Mouse (Mus musculus) cortical plate, adult 2 months (tissue): ENCODE measurements at regions not wholly inside any gene's neighbourhood (a gene's known extent, or its start where the extent isn't known, plus 50 kb on each side); places are given as distances from the start of the nearest gene placed in this dataset.

ENCODE experiments used
- CTCF ChIP-seq: fragments of 200-500 bp; IDR thresholded peaks from 2 replicates; pipeline ENCODE4 v1.5.1; 2011; ENCODE audit warnings: mild to moderate bottlenecking, control low read depth, low read length; ENCODE audit not compliant: insufficient read depth; ENCODE audit errors: extremely low read depth
- POLR2A ChIP-seq: fragments of 200-500 bp; IDR thresholded peaks from 2 replicates; pipeline ENCODE4 v1.6.1; 2011; ENCODE audit warnings: mild to moderate bottlenecking, low read length, control low read depth; ENCODE audit not compliant: insufficient read depth; ENCODE audit errors: extremely low read depth

- TF ChIP-seq CTCF (no peak), POLR2A (no peak)
Measured at GRCm38 (mm10) chr10:67776851-67777250, 135.6 kb downstream of the Zfp365 start.
